20 mouse cellular contexts compared by ENCODE assay signal in the genomic region with DNA sequence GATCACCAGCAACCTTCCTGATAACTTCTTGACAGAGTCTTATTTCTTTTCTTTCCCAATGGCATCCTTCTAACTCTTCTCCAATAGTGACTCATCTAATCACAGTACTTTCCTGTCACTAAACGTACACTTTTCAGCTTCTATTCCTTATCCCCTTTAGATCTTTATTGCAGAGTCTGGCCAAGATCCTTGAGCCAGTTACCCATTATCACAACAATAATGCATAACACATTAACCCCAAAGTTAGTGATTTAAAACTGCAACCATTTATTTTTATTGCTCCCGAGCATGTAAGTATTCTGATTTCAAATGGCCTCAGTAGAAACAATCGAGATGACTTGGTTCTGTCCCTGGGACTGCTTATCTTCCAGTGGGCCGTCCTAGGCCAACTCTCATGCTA.
"Had no signal": no experiment of that assay in that cellular context is flagged by ENCODE, and none has a peak within 500 bp of the region (broad histone marks: within the 10 kb centered on the region; RNA-seq: fewer than 3 reads in every experiment).

No protein-coding gene starts in this region.

- DNase-seq: lung, adult 2 months; lung, postnatal 14 days; lung, postnatal 36 days; retina, postnatal 1 day; right cerebral cortex, adult 18-20 months; right cerebral cortex, postnatal 25 days; right cerebral cortex, postnatal 4 days; spleen, adult 18-20 months; thymus, adult 18-20 months; thymus, postnatal 14 days; thymus, postnatal 36 days had no signal

- ATAC-seq: lung, postnatal 0 days; midbrain, embryonic 13.5 days; midbrain, embryonic 15.5 days had no signal

- H3K9ac ChIP-seq: lung, embryonic 15.5 days; midbrain, embryonic 13.5 days; midbrain, embryonic 15.5 days; neural tube, embryonic 13.5 days; neural tube, embryonic 15.5 days had no signal

- H3K4me2 ChIP-seq: lung, embryonic 15.5 days; midbrain, embryonic 11.5 days; midbrain, embryonic 13.5 days; midbrain, embryonic 15.5 days; neural tube, embryonic 13.5 days; neural tube, embryonic 15.5 days had no signal

- H3K27me3 ChIP-seq: lung, embryonic 15.5 days; midbrain, embryonic 13.5 days; midbrain, embryonic 15.5 days; neural tube, embryonic 13.5 days; neural tube, embryonic 15.5 days had no signal

- H3K36me3 ChIP-seq: lung, embryonic 15.5 days; midbrain, embryonic 13.5 days; midbrain, embryonic 15.5 days; neural tube, embryonic 13.5 days; neural tube, embryonic 15.5 days had no signal

- H3K4me3 ChIP-seq: lung, embryonic 15.5 days; megakaryocyte, embryonic 14.5 days; midbrain, embryonic 13.5 days; midbrain, embryonic 15.5 days; neural tube, embryonic 13.5 days; neural tube, embryonic 15.5 days had no signal

- H3K4me1 ChIP-seq: megakaryocyte, embryonic 14.5 days had no signal

- H3K9me3 ChIP-seq: lung, embryonic 15.5 days; megakaryocyte, embryonic 14.5 days; midbrain, embryonic 13.5 days; midbrain, embryonic 15.5 days; neural tube, embryonic 13.5 days; neural tube, embryonic 15.5 days had no signal

- H3K27ac ChIP-seq: lung, embryonic 15.5 days; macrophage; midbrain, embryonic 13.5 days; midbrain, embryonic 15.5 days; neural tube, embryonic 13.5 days; neural tube, embryonic 15.5 days had no signal
